Mouse (Mus musculus) adrenal gland, postnatal 4 days (tissue): ENCODE results near the gene Birc2. TPM values are rescaled to one million over a fixed set of nuclear protein-coding genes. Genes with fewer than 3 reads are reported as not detected.

ENCODE experiments used
- DNase-seq, 2 experiments: peaks; one replicate each; pipeline ENCODE4 v3.0.0; 2021 to 2022; ENCODE audit warnings: low spot score in 2 of 2, mixed read lengths in 2 of 2
- total RNA-seq, 2 experiments: library from RNA; stranded (reverse); gene quantifications; 2 replicates each; pipeline ENCODE4 v1.2.3; 2021

Birc2 gene
- total RNA-seq, 2 experiments from 2014 or later = 68.3 to 72.0 TPM

DNA sequence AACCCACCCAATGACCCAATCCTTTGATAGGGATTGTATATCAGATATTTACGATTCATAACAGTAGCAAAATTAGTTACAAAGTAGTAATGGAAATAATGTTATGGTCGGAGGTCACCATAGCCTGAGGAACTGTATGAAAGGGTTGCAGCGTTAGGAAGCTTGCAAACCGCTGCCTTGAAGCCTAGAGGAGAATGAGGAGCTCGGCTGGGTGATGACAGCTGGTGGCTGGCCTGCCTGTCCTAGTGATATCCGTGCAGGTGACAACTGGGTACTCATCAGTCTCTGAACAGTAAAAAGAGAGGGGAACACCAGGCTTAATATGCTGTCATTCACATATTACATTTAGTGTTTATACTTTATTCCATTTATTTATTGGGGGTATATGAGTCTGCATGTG is 48.5 kb downstream of the Birc2 start:
- DNase-seq = no peak

- no peak for DNase-seq
Observed at GRCm38 (mm10) chr9:7786086-7786485, 50.8 kb downstream of the Birc2 start.

DNA sequence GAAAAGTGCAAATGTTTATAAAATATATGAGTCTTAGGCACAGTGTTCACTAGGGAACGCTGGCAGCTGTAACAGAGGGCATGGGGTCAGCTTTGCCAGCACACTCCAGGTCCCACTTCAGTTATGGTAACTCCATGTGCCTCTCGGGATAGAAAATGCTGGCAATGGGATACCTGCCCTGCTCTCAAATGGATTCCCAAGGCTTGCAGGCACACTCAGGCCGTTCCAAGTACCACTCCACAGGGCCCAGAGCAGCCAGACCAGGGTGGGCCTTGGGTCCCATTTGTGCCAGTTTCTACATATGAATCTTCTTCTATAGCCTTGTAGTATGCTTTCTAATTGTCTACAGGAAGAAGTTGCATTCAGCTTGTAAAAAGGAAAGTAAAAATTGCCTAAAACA is 51.5 kb downstream of the Birc2 start:
- DNase-seq = no peak

DNA sequence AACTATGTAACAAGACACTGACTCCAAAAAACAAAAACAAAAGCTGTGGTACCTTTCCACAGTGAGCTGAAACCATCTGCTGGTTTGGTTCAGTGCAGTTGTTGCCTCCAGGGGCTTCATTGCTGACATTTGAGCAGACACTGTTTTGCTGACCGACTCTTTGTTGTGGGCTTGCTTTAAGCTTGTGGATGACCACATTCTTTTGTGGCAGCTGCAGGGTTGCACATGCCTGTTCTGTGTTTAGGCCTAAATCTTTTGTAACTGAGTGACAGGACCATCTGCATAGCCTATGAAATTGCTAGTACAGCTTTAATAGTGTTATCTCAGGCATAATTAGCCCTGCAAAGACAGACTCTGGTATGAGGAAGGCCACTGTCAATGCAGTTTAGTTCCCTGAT is 52.2 kb downstream of the Birc2 start:
- no peak for DNase-seq

DNA sequence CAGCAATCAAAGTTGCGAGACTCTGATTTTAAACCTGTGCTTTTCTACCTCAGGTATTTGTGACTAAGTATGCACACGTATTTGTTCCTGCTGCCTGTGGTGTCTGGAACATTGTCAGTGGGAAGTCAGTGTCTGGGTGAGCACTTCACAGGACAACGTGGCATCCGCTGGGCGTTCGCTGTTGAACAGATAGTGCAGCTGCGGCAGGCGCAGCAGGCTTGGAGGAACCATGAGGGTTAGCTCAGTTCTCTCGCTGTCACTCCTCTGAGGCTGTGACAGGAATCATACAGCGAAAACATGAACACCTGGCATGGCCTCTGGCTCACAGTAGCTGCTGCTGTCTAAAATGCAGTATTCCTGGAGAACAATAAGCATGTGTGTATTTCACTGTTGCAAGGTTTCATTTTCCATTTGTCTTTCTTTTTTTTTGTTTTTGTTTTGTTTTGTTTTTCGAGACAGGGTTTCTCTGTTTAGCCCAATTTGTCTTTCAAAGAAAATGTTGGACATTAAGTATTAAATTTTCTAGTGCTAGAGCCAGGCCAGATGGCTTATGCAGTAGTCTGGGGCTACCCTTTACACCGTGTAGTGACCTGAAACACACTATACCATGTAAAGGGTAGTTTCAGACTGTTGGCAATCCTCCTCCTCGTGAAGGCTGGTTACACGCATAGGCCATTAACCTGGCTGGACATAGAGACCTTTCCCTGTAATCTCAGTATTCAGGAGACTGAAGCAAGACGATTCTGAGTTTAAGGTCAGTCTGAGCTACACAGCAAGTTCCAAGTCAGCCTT is 52.8 kb downstream of the Birc2 start:
- DNase-seq = no peak

GRCm38 (mm10) chr9:7780250-7781150 is 56.4 kb downstream of the Birc2 start:
- no peak for DNase-seq

DNA sequence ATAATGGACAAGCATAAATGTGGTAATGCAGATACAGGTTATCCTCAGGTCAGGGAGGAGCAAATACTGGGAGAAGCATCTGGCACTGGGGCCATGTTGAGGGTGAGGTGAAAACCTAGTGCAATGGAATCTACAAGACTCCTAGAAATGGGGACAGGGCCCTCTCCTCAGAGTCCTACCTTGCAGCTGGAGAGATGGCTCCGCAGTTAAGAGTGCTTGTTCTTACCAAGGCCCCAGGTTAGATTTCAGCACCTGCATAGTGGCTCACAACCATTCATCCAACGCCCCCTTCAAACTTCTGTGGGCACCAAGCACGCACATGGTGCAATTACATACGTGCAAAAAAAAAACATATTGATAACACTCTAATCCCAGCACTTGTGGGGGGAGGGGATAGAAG is 57.1 kb downstream of the Birc2 start:
- no peak for DNase-seq

DNA sequence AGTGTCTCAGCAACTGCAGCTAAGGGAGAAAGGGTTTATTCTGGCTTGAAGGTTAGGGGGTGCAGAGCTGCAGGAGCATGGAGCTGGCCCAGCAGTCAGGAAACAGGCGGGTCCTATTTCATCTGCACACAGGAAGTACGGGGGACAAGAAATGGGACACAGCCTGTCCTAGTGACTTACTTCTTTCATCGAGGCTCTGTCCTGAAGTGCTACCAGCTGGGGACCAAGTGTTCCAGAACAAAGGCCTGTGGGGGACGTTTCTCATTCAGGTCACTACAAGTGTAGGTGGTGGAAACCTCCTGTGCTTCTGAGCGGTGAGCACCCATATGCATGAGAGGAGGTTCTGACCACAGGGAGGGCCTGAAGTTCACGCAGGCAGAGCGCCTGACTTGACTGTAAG is 58.1 kb downstream of the Birc2 start:
- DNase-seq = no peak

- DNase-seq = no peak
Observed at GRCm38 (mm10) chr9:7777652-7778051, 59.2 kb downstream of the Birc2 start.

DNA sequence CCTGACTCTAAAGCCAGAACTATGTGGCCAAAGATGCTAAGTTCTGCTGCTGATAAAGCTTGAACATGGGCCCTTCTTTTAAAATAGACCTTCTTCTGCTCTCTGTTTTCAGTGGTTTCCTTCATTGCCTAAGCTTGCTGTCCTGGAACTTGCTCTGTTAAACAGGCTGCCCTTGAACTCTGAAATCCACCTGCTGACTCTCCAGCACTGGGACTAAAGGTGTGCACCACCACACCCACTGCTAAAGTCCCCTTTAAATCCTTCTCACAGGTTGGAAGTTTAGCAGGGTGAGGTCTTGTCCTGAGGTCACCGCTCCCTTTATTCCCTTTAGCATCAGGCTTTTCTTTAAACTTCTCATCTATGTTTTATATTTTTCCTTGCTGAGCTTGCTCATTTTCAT is 59.9 kb downstream of the Birc2 start:
- DNase-seq = no peak

- no peak for DNase-seq
Observed at GRCm38 (mm10) chr9:7775986-7776385, 60.9 kb downstream of the Birc2 start.

- DNase-seq = no peak
Observed at GRCm38 (mm10) chr9:7775011-7775410, 61.9 kb downstream of the Birc2 start.

DNA sequence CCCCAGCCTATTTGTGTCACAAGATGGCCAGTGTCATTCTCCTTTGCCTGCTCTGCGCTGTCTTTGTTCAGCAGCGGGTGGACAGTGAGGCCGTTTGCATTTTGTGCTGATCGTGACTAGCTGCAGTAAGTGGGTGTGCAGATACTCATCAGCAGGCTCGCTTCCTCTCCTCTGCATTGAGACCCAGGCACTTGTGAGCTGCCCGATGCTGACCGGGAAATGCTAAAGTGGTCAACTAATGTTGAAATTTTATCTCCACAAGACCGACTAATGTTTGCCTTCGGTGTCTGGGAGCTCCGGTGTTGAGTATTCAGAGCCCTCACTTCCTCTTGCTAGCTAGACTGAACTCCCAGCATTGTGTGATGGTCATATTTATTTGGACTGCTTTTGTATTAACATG is 62.3 kb downstream of the Birc2 start:
- DNase-seq = no peak

DNA sequence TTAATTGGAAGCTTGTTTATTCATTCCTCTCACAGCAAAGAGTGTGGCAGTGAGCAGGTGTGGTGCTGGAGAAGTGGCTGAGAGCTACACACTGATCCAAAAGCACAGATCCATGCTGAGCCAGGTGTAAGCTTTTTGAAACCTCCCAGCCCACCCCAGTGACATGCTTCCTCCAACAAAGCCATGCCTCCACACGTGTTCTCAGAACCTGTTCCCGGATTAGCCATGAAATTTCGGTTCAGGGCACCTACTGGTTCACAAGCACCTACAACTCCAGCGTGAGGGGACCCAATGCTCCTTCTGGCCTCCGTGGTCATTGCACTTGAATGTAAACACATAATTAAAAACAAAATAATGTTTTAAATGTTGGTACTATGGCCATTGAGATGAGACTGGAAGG is 63.2 kb downstream of the Birc2 start:
- no peak for DNase-seq

- no peak for DNase-seq
Observed at GRCm38 (mm10) chr9:7772773-7773454, 64.0 kb downstream of the Birc2 start.

- DNase-seq = no peak
Observed at GRCm38 (mm10) chr9:7772361-7772760, 64.5 kb downstream of the Birc2 start.

- no peak for DNase-seq
Observed at GRCm38 (mm10) chr9:7769491-7769890, 67.4 kb downstream of the Birc2 start.

GRCm38 (mm10) chr9:7769081-7769480 is 67.8 kb downstream of the Birc2 start:
- DNase-seq = no peak
